Mouse (Mus musculus) MEL (cell line): Measurements from ENCODE around the gene Col9a1. TPM values are rescaled to one million over a fixed set of nuclear protein-coding genes. Genes with fewer than 3 reads are reported as not detected.

Experiments used
- DNase-seq: peaks from one replicate; pipeline ENCODE4 v3.0.0; 2011; ENCODE audit warnings: low read depth, low spot score
- H3K27ac ChIP-seq: 2 replicates; pipeline ENCODE4 v1.5.1; 2012; ENCODE audit warnings: low read depth, mild to moderate bottlenecking, control low read depth, low read length, moderate library complexity; ENCODE audit not compliant: control insufficient read depth
- H3K27me3 ChIP-seq, 2 experiments: fragments of 150-350 bp in 1 of 2; sonication (generic) in 1 of 2; 2 replicates each; pipeline ENCODE4 v1.6.1; 2012; ENCODE audit warnings: low read length in 2 of 2, mild to moderate bottlenecking in 2 of 2, improper control_type of control experiment in 1 of 2, moderate library complexity in 1 of 2; ENCODE audit not compliant: insufficient read depth in 2 of 2, control insufficient read depth in 1 of 2
- H3K36me3 ChIP-seq, 2 experiments: 2 replicates each; pipeline ENCODE4 v1.6.1; 2012 to 2014; ENCODE audit warnings: low read length in 2 of 2, improper control_type of control experiment in 1 of 2, inconsistent platforms in 1 of 2, mild to moderate bottlenecking in 1 of 2; ENCODE audit not compliant: insufficient read depth in 2 of 2, control insufficient read depth in 1 of 2
- H3K4me1 ChIP-seq, 2 experiments: fragments of 150-350 bp in 1 of 2; sonication (generic) in 1 of 2; 2 replicates each; pipeline ENCODE4 v1.6.1; 2012; ENCODE audit warnings: low read length in 2 of 2, improper control_type of control experiment in 1 of 2, mild to moderate bottlenecking in 1 of 2; ENCODE audit not compliant: insufficient read depth in 2 of 2, control insufficient read depth in 1 of 2
- H3K4me3 ChIP-seq, 2 experiments: fragments of 150-350 bp in 1 of 2; sonication (generic) in 1 of 2; 2 replicates each; pipeline ENCODE4 v1.5.1; 2012; ENCODE audit warnings: low read depth in 2 of 2, low read length in 2 of 2, mild to moderate bottlenecking in 2 of 2, moderate library complexity in 2 of 2, control low read depth in 1 of 2, improper control_type of control experiment in 1 of 2; ENCODE audit not compliant: control insufficient read depth in 1 of 2, insufficient read depth in 1 of 2
- H3K79me2 ChIP-seq: 2 replicates; pipeline ENCODE4 v1.6.1; 2012; ENCODE audit warnings: mild to moderate bottlenecking, low read length, moderate library complexity; ENCODE audit not compliant: control insufficient read depth, poor library complexity, insufficient read depth
- H3K9ac ChIP-seq: 2 replicates; pipeline ENCODE4 v1.6.1; 2012; ENCODE audit warnings: low read depth, mild to moderate bottlenecking, control low read depth, low read length, moderate library complexity; ENCODE audit not compliant: control insufficient read depth, poor library complexity, severe bottlenecking
- H3K9me3 ChIP-seq: fragments of 150-350 bp; sonication (generic); replicated peaks from 2 replicates; pipeline ENCODE4 v1.6.1; 2012; ENCODE audit warnings: mild to moderate bottlenecking, low read length, improper control_type of control experiment, moderate library complexity; ENCODE audit not compliant: insufficient read depth
- BHLHE40 ChIP-seq: IDR thresholded peaks from 2 replicates; pipeline ENCODE4 v1.6.1; 2012; ENCODE audit warnings: low read depth, mild to moderate bottlenecking, inconsistent platforms, low read length, improper control_type of control experiment, borderline replicate concordance
- CHD1 ChIP-seq: IDR thresholded peaks from 2 replicates; pipeline ENCODE4 v1.6.1; 2012; ENCODE audit warnings: low read depth, mild to moderate bottlenecking, inconsistent platforms, low read length, improper control_type of control experiment
- CTCF ChIP-seq, 3 experiments: IDR thresholded peaks in 2 of 3; conservative IDR thresholded peaks in 1 of 3; 2 replicates each; pipeline ENCODE4 v1.5.1; 2011 to 2012; ENCODE audit warnings: low read length in 3 of 3, low read depth in 2 of 3, mild to moderate bottlenecking in 2 of 3, improper control_type of control experiment in 1 of 3, inconsistent platforms in 1 of 3, mixed read lengths in 1 of 3, moderate library complexity in 1 of 3; ENCODE audit not compliant: control insufficient read depth in 1 of 3, insufficient read depth in 1 of 3, poor library complexity in 1 of 3, severe bottlenecking in 1 of 3
- E2F4 ChIP-seq: IDR thresholded peaks from 2 replicates; pipeline ENCODE4 v1.6.1; 2011; ENCODE audit warnings: low read depth, low read length, improper control_type of control experiment, borderline replicate concordance
- HCFC1 ChIP-seq: IDR thresholded peaks from 2 replicates; pipeline ENCODE4 v1.6.1; 2012; ENCODE audit warnings: low read depth, mild to moderate bottlenecking, inconsistent platforms, low read length, improper control_type of control experiment, moderate library complexity
- JUND ChIP-seq: IDR thresholded peaks from 2 replicates; pipeline ENCODE4 v1.6.1; 2011; ENCODE audit warnings: low read depth, mild to moderate bottlenecking, improper control_type of control experiment, low read length
- MAX ChIP-seq: IDR thresholded peaks from 2 replicates; pipeline ENCODE4 v1.6.1; 2011; ENCODE audit warnings: low read length, improper control_type of control experiment
- MAZ ChIP-seq: IDR thresholded peaks from 2 replicates; pipeline ENCODE4 v1.6.1; 2012; ENCODE audit warnings: low read depth, mild to moderate bottlenecking, inconsistent platforms, low read length, improper control_type of control experiment
- MEF2A ChIP-seq: IDR thresholded peaks from 2 replicates; pipeline ENCODE4 v1.6.1; 2014; ENCODE audit warnings: low read depth, mild to moderate bottlenecking, inconsistent platforms, low read length, improper control_type of control experiment; ENCODE audit not compliant: poor library complexity, insufficient replicate concordance, severe bottlenecking; ENCODE audit errors: extremely low read depth
- MXI1 ChIP-seq: IDR thresholded peaks from 2 replicates; pipeline ENCODE4 v1.6.1; 2011; ENCODE audit warnings: mild to moderate bottlenecking, low read depth, low read length, improper control_type of control experiment
- MYB ChIP-seq: IDR thresholded peaks from 2 replicates; pipeline ENCODE4 v1.6.1; 2011; ENCODE audit warnings: mild to moderate bottlenecking, low read depth, low read length, improper control_type of control experiment
- NELFE ChIP-seq: IDR thresholded peaks from 2 replicates; pipeline ENCODE4 v1.6.1; 2011; ENCODE audit warnings: low read depth, low read length, improper control_type of control experiment
- POLR2A ChIP-seq, 2 experiments: IDR thresholded peaks; 2 replicates each; pipeline ENCODE4 v1.6.1; 2011 to 2012; ENCODE audit warnings: low read length in 2 of 2, mild to moderate bottlenecking in 2 of 2, control low read depth in 1 of 2, improper control_type of control experiment in 1 of 2, low read depth in 1 of 2, moderate library complexity in 1 of 2; ENCODE audit not compliant: control insufficient read depth in 1 of 2, insufficient read depth in 1 of 2, poor library complexity in 1 of 2
- POLR2AphosphoS2 ChIP-seq: IDR thresholded peaks from 2 replicates; pipeline ENCODE4 v1.6.1; 2011; ENCODE audit warnings: low read length, improper control_type of control experiment
- POLR2AphosphoS5 ChIP-seq: IDR thresholded peaks from 2 replicates; pipeline ENCODE4 v1.6.1; 2012; ENCODE audit warnings: low read depth, borderline replicate concordance, mild to moderate bottlenecking, inconsistent platforms, low read length, moderate library complexity, mixed read lengths
- SIN3A ChIP-seq: IDR thresholded peaks from 2 replicates; pipeline ENCODE4 v1.6.1; 2012; ENCODE audit warnings: low read length, improper control_type of control experiment, inconsistent platforms
- SMC3 ChIP-seq: IDR thresholded peaks from 2 replicates; pipeline ENCODE4 v1.6.1; 2011; ENCODE audit warnings: low read depth, low read length, improper control_type of control experiment
- TAL1 ChIP-seq: IDR thresholded peaks from 2 replicates; pipeline ENCODE4 v1.6.1; 2012; ENCODE audit warnings: mild to moderate bottlenecking, inconsistent platforms, low read length, moderate library complexity, mixed read lengths
- TCF12 ChIP-seq: IDR thresholded peaks from 2 replicates; pipeline ENCODE4 v1.6.1; 2014; ENCODE audit warnings: low read depth, mild to moderate bottlenecking, inconsistent platforms, low read length, improper control_type of control experiment, moderate library complexity
- USF1 ChIP-seq: IDR thresholded peaks from 2 replicates; pipeline ENCODE4 v1.6.1; 2014; ENCODE audit warnings: low read depth, mild to moderate bottlenecking, inconsistent platforms, low read length, improper control_type of control experiment, moderate library complexity
- polyA plus RNA-seq, 2 experiments: library from polyadenylated mRNA; stranded (reverse) in 1 of 2; unstranded in 1 of 2; fragments of >175 nt in 1 of 2; fragments of >200 nt in 1 of 2; gene quantifications; 2 replicates each; pipeline versions ENCODE4 v1.2.1 to v1.2.4; 2012; ENCODE audit warnings: low replicate concordance in 2 of 2, low read depth in 1 of 2; ENCODE audit not compliant: insufficient read length in 2 of 2, insufficient read depth in 1 of 2, missing spikeins in 1 of 2
- total RNA-seq: library from RNA; depleted of rRNA; stranded (reverse); fragments of 300-350 nt; gene quantifications from 2 replicates; pipeline ENCODE4 v1.2.3, GENCODE M21; 2012; rRNA removed

The Col9a1 gene
- total and polyA plus RNA-seq, 3 experiments = not detected

- H3K36me3 ChIP-seq = no peaks in the 10 kb centered on the region
- DNase-seq = no peak
- H3K4me3 ChIP-seq = no peak overlapping the region
- no peaks in the 10 kb centered on the region for H3K4me1 ChIP-seq
- TF ChIP-seq SIN3A (no peak), TCF12 (no peak), MXI1 (no peak), USF1 (no peak), MYB (no peak), NELFE (no peak), POLR2A (IDR thresholded peaks at IDR 0.05; ENCODE audit: control insufficient read depth in 1 of 2, insufficient read depth in 1 of 2, low read depth in 1 of 2, low read length in 2 of 2, poor library complexity in 1 of 2) (no peak), POLR2AphosphoS2 (no peak), TAL1 (no peak), HCFC1 (no peak), CTCF (IDR thresholded peaks at IDR 0.05 in 2 of 3, conservative IDR thresholded peaks at IDR 0.05 in 1 of 3; ENCODE audit: control insufficient read depth in 1 of 3, insufficient read depth in 1 of 3, low read depth in 2 of 3, low read length in 3 of 3, poor library complexity in 1 of 3, severe bottlenecking in 1 of 3) (no peak), BHLHE40 (no peak), E2F4 (no peak), MEF2A (no peak), MAZ (no peak), MAX (no peak), JUND (no peak), POLR2AphosphoS5 (no peak), CHD1 (no peak)
- TF ChIP-seq, all 39 proteins: peak for 0
- no peaks in the 10 kb centered on the region for H3K79me2 ChIP-seq
- H3K9me3 ChIP-seq = no peaks in the 10 kb centered on the region
- H3K9ac ChIP-seq = no peak overlapping the region
- no peaks in the 10 kb centered on the region for H3K27me3 ChIP-seq
- H3K27ac ChIP-seq = no peak overlapping the region
Measured at GRCm38 (mm10) chr1:24294979-24295942, 117.9 kb downstream of the Col9a1 start.

- no peaks in the 10 kb centered on the region for H3K36me3 ChIP-seq
- H3K4me3 ChIP-seq = no peak overlapping the region
- H3K9ac ChIP-seq = no peak overlapping the region
- H3K9me3 ChIP-seq = no peaks in the 10 kb centered on the region
- DNase-seq = no peak
- no peaks in the 10 kb centered on the region for H3K4me1 ChIP-seq
- TF ChIP-seq SMC3 (no peak), NELFE (no peak), TCF12 (no peak)
- no peak overlapping the region for H3K27ac ChIP-seq
- H3K79me2 ChIP-seq = no peaks in the 10 kb centered on the region
- no peaks in the 10 kb centered on the region for H3K27me3 ChIP-seq
Measured at GRCm38 (mm10) chr1:24300700-24301099, 123.3 kb downstream of the Col9a1 start.

Other genes with a start within 250 kb of the Col9a1 start
- 26.9 and 28.5 TPM in 2 replicates for gene Sdhaf4, start 172.0 kb upstream of the Col9a1 start, total RNA-seq
- gene Sdhaf4, start 172.0 kb upstream of the Col9a1 start, polyA plus RNA-seq = 10 to 100 TPM in 1 of 2 experiments, not detected in 1; 15.8 TPM
- not detected in 2 replicates for gene Fam135a, start 77.3 kb upstream of the Col9a1 start, total RNA-seq
- not detected for gene Fam135a, start 77.3 kb upstream of the Col9a1 start, polyA plus RNA-seq